Mouse (Mus musculus) liver, embryonic 12.5 days (tissue): Measurements from ENCODE around the gene 4930539E08Rik. TPM values are rescaled to one million over a fixed set of nuclear protein-coding genes. Genes with fewer than 3 reads are reported as not detected.

ENCODE experiments used
- polyA plus RNA-seq: library from polyadenylated mRNA; unstranded; fragments of >200 nt; fragmentation: Nextera tagmentation; extraction: Ambion mirVana; gene quantifications from 2 replicates; pipeline ENCODE4 v1.2.1, GENCODE M21; 2016

Gene 4930539E08Rik
- polyA plus RNA-seq, 1 experiment from 2014 or later: 0.17 TPM

Other genes starting within 250 kb of the 4930539E08Rik start
- gene Slc26a8, start 225.1 kb downstream of the 4930539E08Rik start, polyA plus RNA-seq: 0.41 and 0.48 TPM in 2 replicates
- gene Mapk14, start 224.0 kb downstream of the 4930539E08Rik start, polyA plus RNA-seq: 53.4 and 55.7 TPM in 2 replicates
- gene AC170998.1, start 189.2 kb downstream of the 4930539E08Rik start, polyA plus RNA-seq: 2.5 and 3.1 TPM in 2 replicates
- gene Mapk13, start 146.0 kb downstream of the 4930539E08Rik start, polyA plus RNA-seq: 2.3 and 2.5 TPM in 2 replicates
- 67.4 and 68.8 TPM in 2 replicates for gene Brpf3, start 114.2 kb downstream of the 4930539E08Rik start, polyA plus RNA-seq
- not detected in 2 replicates for gene Pnpla1, start 56.9 kb downstream of the 4930539E08Rik start, polyA plus RNA-seq
- 0.51 and 0.73 TPM in 2 replicates for gene Pxt1, start 28.5 kb upstream of the 4930539E08Rik start, polyA plus RNA-seq
- gene Kctd20, start 36.6 kb upstream of the 4930539E08Rik start, polyA plus RNA-seq: 87.0 and 92.4 TPM in 2 replicates
- 56.7 and 58.2 TPM in 2 replicates for gene Stk38, start 92.7 kb upstream of the 4930539E08Rik start, polyA plus RNA-seq
- 372 and 377 TPM in 2 replicates for gene Srsf3, start 117.3 kb upstream of the 4930539E08Rik start, polyA plus RNA-seq
- gene Cdkn1a, start 175.7 kb upstream of the 4930539E08Rik start, polyA plus RNA-seq: 8.3 and 9.6 TPM in 2 replicates
- 5.0 and 5.4 TPM in 2 replicates for gene Rab44, start 198.8 kb upstream of the 4930539E08Rik start, polyA plus RNA-seq